Mouse (Mus musculus) cerebellum, adult 2 months (tissue): ENCODE measurements around the gene Wdr45. TPM values are rescaled to one million over a fixed set of nuclear protein-coding genes. Genes with fewer than 3 reads are reported as not detected.
A peak's percentile ranks its signal among the peaks of the same experiment; 100 is the strongest.
"Not testable (repeated sequence)": the region's sequence is repeated elsewhere in the genome, so short reads cannot be mapped to it uniquely, and the experiment has no call there.

Source experiments
- DNase-seq, 2 experiments: peaks; one replicate each; pipeline ENCODE4 v3.0.0; 2021
- H3K27ac ChIP-seq: fragments of 200-500 bp; 2 replicates; pipeline ENCODE4 v1.5.1; 2012; ENCODE audit warnings: low read length, control low read depth, inconsistent platforms; ENCODE audit not compliant: insufficient read depth
- H3K27me3 ChIP-seq: fragments of 200-500 bp; 2 replicates; pipeline ENCODE4 v1.6.1; 2012; ENCODE audit warnings: inconsistent platforms, mild to moderate bottlenecking, low read length, moderate library complexity; ENCODE audit not compliant: control insufficient read depth, insufficient read depth
- H3K4me1 ChIP-seq: fragments of 200-500 bp; 2 replicates; pipeline ENCODE4 v1.6.1; 2011; ENCODE audit warnings: low read length; ENCODE audit not compliant: control insufficient read depth, insufficient read depth
- H3K4me3 ChIP-seq: fragments of 200-500 bp; replicated peaks from 2 replicates; pipeline ENCODE3; 2011; ENCODE audit warnings: mild to moderate bottlenecking, low read depth, low read length, control low read depth; ENCODE audit not compliant: insufficient read depth
- CTCF ChIP-seq: fragments of 200-500 bp; IDR thresholded peaks from 2 replicates; pipeline ENCODE4 v1.5.1; 2011; ENCODE audit warnings: low read depth, mild to moderate bottlenecking, control low read depth, low read length, moderate library complexity, borderline replicate concordance; ENCODE audit not compliant: insufficient read depth
- POLR2A ChIP-seq: fragments of 200-500 bp; IDR thresholded peaks from 2 replicates; pipeline ENCODE4 v1.6.1; 2011; ENCODE audit warnings: low read length, control low read depth, borderline replicate concordance; ENCODE audit not compliant: insufficient read depth
- WGBS: fragments of 180-500 bp; shearing (Covaris S2); methylation state at CpG from one replicate; pipeline ENCODE4 v1.1.7; 2018; 5-methylcytosine and 5-hydroxymethylcytosine counted together
- polyA plus RNA-seq: library from polyadenylated mRNA; depleted of rRNA; stranded (reverse); fragments of >200 nt; gene quantifications from 2 replicates; pipeline ENCODE4 v1.2.3, GENCODE M21; 2012; rRNA removed

Gene Wdr45
- 81.8 and 82.7 TPM in 2 replicates for polyA plus RNA-seq

- DNase-seq: peak; percentile 94 to 97
- Histone ChIP-seq H3K27ac (peak within 1 kb of the TSS; percentile 88), H3K4me3 (peak within 1 kb of the TSS; percentile 67)
- H3K27me3 ChIP-seq, H3K4me1 ChIP-seq: not testable (repeated sequence)
- WGBS: 7% methylated on average over 44 of the region's 60 CpGs
Observed at GRCm38 (mm10) chrX:7714135-7714899, at the start of gene Wdr45. Gene Wdr45, plus strand, starts transcription at chrX:7714333.

GRCm38 (mm10) chrX:7664791-7665190 is 49.3 kb upstream of the Wdr45 start:
- no peak overlapping the region for H3K4me3 ChIP-seq
- peak; percentile 69 to 87 for DNase-seq
- 22% methylated on average over 11 of the region's 11 CpGs for WGBS
- TF ChIP-seq CTCF (no peak), POLR2A (no peak)
- H3K27ac ChIP-seq: peak overlapping the region; percentile 23
- H3K27me3 ChIP-seq: no peaks in the 10 kb centered on the region
- peaks cover 8% of the 10 kb centered on the region for H3K4me1 ChIP-seq

- Histone ChIP-seq H3K4me3 (no peak overlapping the region), H3K27me3 (no peaks in the 10 kb centered on the region), H3K27ac (0 out of 2 replicates have a peak overlapping the region, but pooled peaks have one; percentile 23), H3K4me1 (peaks cover 8% of the 10 kb centered on the region)
- WGBS: 66% methylated on average over 21 of the region's 21 CpGs
- no peak for DNase-seq
- TF ChIP-seq CTCF (no peak), POLR2A (no peak)
Observed at GRCm38 (mm10) chrX:7665739-7666502, 48.2 kb upstream of the Wdr45 start.

GRCm38 (mm10) chrX:7670390-7670881 is 43.7 kb upstream of the Wdr45 start:
- Histone ChIP-seq H3K27me3 (no peaks in the 10 kb centered on the region), H3K27ac (no peak overlapping the region; the same call in 1 of the 2 replicates), H3K4me1 (peaks cover 7% of the 10 kb centered on the region), H3K4me3 (peak overlapping the region; percentile 58)
- peak in 1 of 2 experiments; percentile 56 for DNase-seq
- 27% methylated on average over 19 of the region's 19 CpGs for WGBS
- TF ChIP-seq CTCF: no peak
- no peak for TF ChIP-seq POLR2A

GRCm38 (mm10) chrX:7670921-7671623 is 43.1 kb upstream of the Wdr45 start, which contains the start of gene Plp2:
Gene Plp2, minus strand, starts transcription at chrX:7671390.
- H3K4me3 ChIP-seq: peak within 1 kb of the TSS; percentile 58

GRCm38 (mm10) chrX:7672739-7673138 is 41.4 kb upstream of the Wdr45 start:
- H3K27me3 ChIP-seq: no peaks in the 10 kb centered on the region
- 78% methylated on average over 6 of the region's 6 CpGs for WGBS
- no peak overlapping the region for H3K4me3 ChIP-seq
- no peak overlapping the region for H3K27ac ChIP-seq
- H3K4me1 ChIP-seq: peaks cover 3% of the 10 kb centered on the region; the same call in 1 of the 2 replicates
- no peak for DNase-seq
- TF ChIP-seq POLR2A: no peak
- no peak for TF ChIP-seq CTCF

More at GRCm38 (mm10) chrX:7670921-7671623, 43.1 kb upstream of the Wdr45 start, which contains the start of gene Plp2:
- H3K4me1 ChIP-seq: peaks cover 3% of the 10 kb centered on the region
- H3K27me3 ChIP-seq: no peaks in the 10 kb centered on the region
- no peak within 1 kb of the TSS; the same call in none of the 2 replicates for H3K27ac ChIP-seq
- TF ChIP-seq CTCF (no peak), POLR2A (no peak)
- WGBS: 14% methylated on average over 36 of the region's 36 CpGs
- DNase-seq: peak in 1 of 2 experiments; percentile 23

- no peak for DNase-seq
- WGBS: 76% methylated on average over 12 of the region's 12 CpGs
- Histone ChIP-seq H3K4me1 (peaks cover 3% of the 10 kb centered on the region; the same call in 1 of the 2 replicates), H3K4me3 (no peak overlapping the region), H3K27me3 (no peaks in the 10 kb centered on the region), H3K27ac (no peak overlapping the region)
- TF ChIP-seq POLR2A: no peak
- TF ChIP-seq CTCF: no peak
Observed at GRCm38 (mm10) chrX:7673578-7674281, 40.4 kb upstream of the Wdr45 start.
